Mouse (Mus musculus): ENCODE measurements around the gene Gm49321.
A peak's percentile ranks its signal among the peaks of the same experiment; 100 is the strongest.

Gene Gm49321

GRCm38 (mm10) chr12:73949318-73950058 lies 12.0 kb downstream of the Gm49321 start:
- peak; percentile 25 to 26 for DNase-seq (ENCODE audit: low spot score in 2 of 2)

GRCm38 (mm10) chr12:73952879-73953278 lies 15.4 kb downstream of the Gm49321 start:
- no peak for DNase-seq (ENCODE audit: low spot score in 2 of 2)

GRCm38 (mm10) chr12:73953420-73954186 lies 16.1 kb downstream of the Gm49321 start:
- no peak for DNase-seq (ENCODE audit: low spot score in 2 of 2)

GRCm38 (mm10) chr12:73954785-73955184 lies 17.3 kb downstream of the Gm49321 start:
- DNase-seq (ENCODE audit: low spot score in 2 of 2) = no peak

GRCm38 (mm10) chr12:73957676-73958075 lies 20.2 kb downstream of the Gm49321 start:
- DNase-seq (ENCODE audit: low spot score in 2 of 2) = no peak

- DNase-seq (ENCODE audit: low spot score in 2 of 2) = no peak
Observed at GRCm38 (mm10) chr12:73958830-73959229, 21.4 kb downstream of the Gm49321 start.

- peak; percentile 95 for DNase-seq (ENCODE audit: low spot score in 2 of 2)
Observed at GRCm38 (mm10) chr12:73964291-73965281, 27.1 kb downstream of the Gm49321 start, which contains the start of gene Snapc1. Gene Snapc1 (plus strand): TSS chr12:73964481.

- no peak for DNase-seq (ENCODE audit: low spot score in 2 of 2)
Observed at GRCm38 (mm10) chr12:73969142-73969541, 31.7 kb downstream of the Gm49321 start.

GRCm38 (mm10) chr12:73974584-73974983 lies 37.1 kb downstream of the Gm49321 start:
- DNase-seq (ENCODE audit: low spot score in 2 of 2) = no peak

- no peak for DNase-seq (ENCODE audit: low spot score in 2 of 2)
Observed at GRCm38 (mm10) chr12:73978144-73978543, 40.7 kb downstream of the Gm49321 start.

GRCm38 (mm10) chr12:73979667-73980066 lies 42.2 kb downstream of the Gm49321 start:
- DNase-seq (ENCODE audit: low spot score in 2 of 2) = no peak

GRCm38 (mm10) chr12:73982533-73982932 lies 45.1 kb downstream of the Gm49321 start:
- DNase-seq (ENCODE audit: low spot score in 2 of 2) = peak; percentile 57 to 65

GRCm38 (mm10) chr12:73986299-73986698 lies 48.8 kb downstream of the Gm49321 start:
- no peak for DNase-seq (ENCODE audit: low spot score in 2 of 2)

- no peak for DNase-seq (ENCODE audit: low spot score in 2 of 2)
Observed at GRCm38 (mm10) chr12:73988393-73989008, 51.0 kb downstream of the Gm49321 start.

GRCm38 (mm10) chr12:73989594-73989993 lies 52.1 kb downstream of the Gm49321 start:
- no peak for DNase-seq (ENCODE audit: low spot score in 2 of 2)

GRCm38 (mm10) chr12:73996906-73997296 lies 59.4 kb downstream of the Gm49321 start:
- no peak for DNase-seq (ENCODE audit: low spot score in 2 of 2)

- DNase-seq (ENCODE audit: low spot score in 2 of 2) = peak; percentile 36 to 39
Observed at GRCm38 (mm10) chr12:73997297-73998127, 60.1 kb downstream of the Gm49321 start, which contains the start of gene Syt16. Gene Syt16 (plus strand): TSS chr12:73997661.

GRCm38 (mm10) chr12:73998128-73998456 lies 60.6 kb downstream of the Gm49321 start:
- no peak for DNase-seq (ENCODE audit: low spot score in 2 of 2)

- DNase-seq (ENCODE audit: low spot score in 2 of 2) = no peak
Observed at GRCm38 (mm10) chr12:74002449-74002848, 65.0 kb downstream of the Gm49321 start.

GRCm38 (mm10) chr12:74009448-74009911 lies 72.0 kb downstream of the Gm49321 start:
- DNase-seq (ENCODE audit: low spot score in 2 of 2) = peak in 1 of 2 experiments; percentile 31
